Mouse (Mus musculus) limb, embryonic 13.5 days (tissue): ENCODE data around the gene Dpt. TPM values are rescaled to one million over a fixed set of nuclear protein-coding genes. Genes with fewer than 3 reads are reported as not detected.
"Not testable (repeated sequence)": the region's sequence is repeated elsewhere in the genome, so short reads cannot be mapped to it uniquely, and the experiment has no call there.

Experiments
- ATAC-seq: fragments of 200-750 bp; cut with Nextera tagmentation; 2 replicates; pipeline ENCODE4 v1.8.0; 2017; ENCODE audit warnings: low read depth, moderate number of reproducible peaks, moderate TSS enrichment; ENCODE audit not compliant: low FRiP score
- H3K27ac ChIP-seq: fragments of 300-500 bp; sonication (generic); 2 replicates; pipeline ENCODE4 v1.5.1; 2015; ENCODE audit warnings: inconsistent platforms, mild to moderate bottlenecking, moderate library complexity
- H3K27me3 ChIP-seq: fragments of 300-500 bp; sonication (generic); 2 replicates; pipeline ENCODE4 v1.6.1; 2015; ENCODE audit warnings: mild to moderate bottlenecking, inconsistent platforms
- H3K36me3 ChIP-seq: fragments of 300-500 bp; sonication (generic); 2 replicates; pipeline ENCODE4 v1.6.1; 2015; ENCODE audit warnings: inconsistent platforms, mild to moderate bottlenecking, moderate library complexity
- H3K4me1 ChIP-seq: fragments of 300-500 bp; sonication (generic); 2 replicates; pipeline ENCODE4 v1.6.1; 2015; ENCODE audit warnings: inconsistent platforms
- H3K4me2 ChIP-seq: fragments of 300-500 bp; sonication (generic); replicated peaks from 2 replicates; pipeline ENCODE4 v1.6.1; 2015; ENCODE audit warnings: inconsistent platforms, mild to moderate bottlenecking, moderate library complexity
- H3K4me3 ChIP-seq: fragments of 300-500 bp; sonication (generic); 2 replicates; pipeline ENCODE4 v1.5.1; 2015; ENCODE audit warnings: moderate library complexity, mild to moderate bottlenecking, inconsistent platforms
- H3K9ac ChIP-seq: fragments of 300-500 bp; sonication (generic); 2 replicates; pipeline ENCODE4 v1.6.1; 2015; ENCODE audit warnings: mild to moderate bottlenecking, inconsistent platforms
- H3K9me3 ChIP-seq: fragments of 300-500 bp; sonication (generic); 2 replicates; pipeline ENCODE4 v1.6.1; 2016; ENCODE audit warnings: inconsistent platforms
- WGBS: fragments of 180-500 bp; shearing (Covaris S2); methylation state at CpG from one replicate; pipeline ENCODE4 v1.1.7; 2015; 5-methylcytosine and 5-hydroxymethylcytosine counted together
- polyA plus RNA-seq: library from polyadenylated mRNA; unstranded; fragments of >200 nt; fragmentation: Nextera tagmentation; extraction: Ambion mirVana; gene quantifications from 2 replicates; pipeline ENCODE4 v1.2.1, GENCODE M21; 2015

Gene Dpt
- polyA plus RNA-seq, 1 experiment from 2014 or later: 7.2 TPM

GRCm38 (mm10) chr1:164822268-164822667, 25.8 kb downstream of the Dpt start:
- Histone ChIP-seq H3K4me2 (no peak overlapping the region), H3K4me1 (no peaks in the 10 kb centered on the region), H3K36me3 (no peaks in the 10 kb centered on the region), H3K27me3 (no peaks in the 10 kb centered on the region), H3K4me3 (no peak overlapping the region), H3K9ac (no peak overlapping the region), H3K27ac (no peak overlapping the region), H3K9me3 (no peaks in the 10 kb centered on the region)
- 86% methylated on average over 4 of the region's 4 CpGs for WGBS
- no peak for ATAC-seq

GRCm38 (mm10) chr1:164824896-164825295, 28.5 kb downstream of the Dpt start:
- H3K4me2 ChIP-seq: no peak overlapping the region
- ATAC-seq: no peak
- no peaks in the 10 kb centered on the region for H3K36me3 ChIP-seq

GRCm38 (mm10) chr1:164829881-164830280, 33.4 kb downstream of the Dpt start:
- Histone ChIP-seq H3K4me2 (no peak overlapping the region), H3K4me1 (no peaks in the 10 kb centered on the region)
- WGBS: 43% methylated on average over 1 of the region's 1 CpGs

More at GRCm38 (mm10) chr1:164824896-164825295, 28.5 kb downstream of the Dpt start:
- H3K4me1 ChIP-seq: no peaks in the 10 kb centered on the region
- 58% methylated on average over 2 of the region's 2 CpGs for WGBS
- H3K9me3 ChIP-seq: no peaks in the 10 kb centered on the region
- no peak overlapping the region for H3K27ac ChIP-seq
- no peaks in the 10 kb centered on the region for H3K27me3 ChIP-seq
- H3K4me3 ChIP-seq: no peak overlapping the region
- H3K9ac ChIP-seq: no peak overlapping the region

GRCm38 (mm10) chr1:164832459-164832858, 36.0 kb downstream of the Dpt start:
- Histone ChIP-seq H3K4me3 (no peak overlapping the region), H3K4me1 (no peaks in the 10 kb centered on the region), H3K9ac (no peak overlapping the region), H3K36me3 (no peaks in the 10 kb centered on the region), H3K4me2 (no peak overlapping the region), H3K27me3 (no peaks in the 10 kb centered on the region), H3K9me3 (no peaks in the 10 kb centered on the region), H3K27ac (no peak overlapping the region)
- WGBS: 87% methylated on average over 5 of the region's 5 CpGs
- ATAC-seq: no peak

More at GRCm38 (mm10) chr1:164829881-164830280, 33.4 kb downstream of the Dpt start:
- no peak overlapping the region for H3K4me3 ChIP-seq
- H3K9me3 ChIP-seq: no peaks in the 10 kb centered on the region
- ATAC-seq: no peak
- H3K27ac ChIP-seq: no peak overlapping the region
- H3K36me3 ChIP-seq: no peaks in the 10 kb centered on the region
- H3K9ac ChIP-seq: no peak overlapping the region
- no peaks in the 10 kb centered on the region for H3K27me3 ChIP-seq

- WGBS: 89% methylated on average over 7 of the region's 7 CpGs
Measured at GRCm38 (mm10) chr1:164848616-164849265, 52.3 kb downstream of the Dpt start.

GRCm38 (mm10) chr1:164855700-164856099, 59.3 kb downstream of the Dpt start:
- H3K27ac ChIP-seq, H3K4me3 ChIP-seq, H3K27me3 ChIP-seq, ATAC-seq, H3K36me3 ChIP-seq, H3K4me1 ChIP-seq, H3K4me2 ChIP-seq, H3K9me3 ChIP-seq, H3K9ac ChIP-seq: not testable (repeated sequence)
- WGBS: 52% methylated on average over 2 of the region's 2 CpGs

More at GRCm38 (mm10) chr1:164848616-164849265, 52.3 kb downstream of the Dpt start:
- no peak overlapping the region for H3K9ac ChIP-seq
- H3K36me3 ChIP-seq: no peaks in the 10 kb centered on the region
- H3K4me1 ChIP-seq: no peaks in the 10 kb centered on the region
- no peak overlapping the region for H3K4me2 ChIP-seq
- no peaks in the 10 kb centered on the region for H3K27me3 ChIP-seq
- no peaks in the 10 kb centered on the region for H3K9me3 ChIP-seq
- ATAC-seq: no peak
- H3K4me3 ChIP-seq: no peak overlapping the region
- no peak overlapping the region for H3K27ac ChIP-seq

- ATAC-seq: no peak
- Histone ChIP-seq H3K27me3 (no peaks in the 10 kb centered on the region), H3K27ac (no peak overlapping the region), H3K9ac (no peak overlapping the region), H3K36me3 (no peaks in the 10 kb centered on the region), H3K4me1 (no peaks in the 10 kb centered on the region), H3K4me2 (no peak overlapping the region), H3K9me3 (no peaks in the 10 kb centered on the region), H3K4me3 (no peak overlapping the region)
- WGBS: 74% methylated on average over 11 of the region's 11 CpGs
Measured at GRCm38 (mm10) chr1:164859952-164860351, 63.5 kb downstream of the Dpt start.

- no peaks in the 10 kb centered on the region for H3K36me3 ChIP-seq
- no peak overlapping the region for H3K27ac ChIP-seq
- no peaks in the 10 kb centered on the region for H3K4me1 ChIP-seq
- ATAC-seq: no peak
- no peaks in the 10 kb centered on the region for H3K9me3 ChIP-seq
- WGBS: 81% methylated on average over 2 of the region's 2 CpGs
- no peak overlapping the region for H3K9ac ChIP-seq
- H3K4me3 ChIP-seq: no peak overlapping the region
- H3K27me3 ChIP-seq: no peaks in the 10 kb centered on the region
- no peak overlapping the region for H3K4me2 ChIP-seq
Measured at GRCm38 (mm10) chr1:164860782-164861181, 64.3 kb downstream of the Dpt start.

GRCm38 (mm10) chr1:164861501-164861900, 65.1 kb downstream of the Dpt start:
- Histone ChIP-seq H3K4me3 (no peak overlapping the region), H3K9me3 (no peaks in the 10 kb centered on the region), H3K4me2 (no peak overlapping the region), H3K27me3 (no peaks in the 10 kb centered on the region), H3K27ac (no peak overlapping the region), H3K36me3 (no peaks in the 10 kb centered on the region), H3K4me1 (no peaks in the 10 kb centered on the region), H3K9ac (no peak overlapping the region)
- ATAC-seq: no peak
- 83% methylated on average over 4 of the region's 4 CpGs for WGBS

GRCm38 (mm10) chr1:164862946-164863883, 66.8 kb downstream of the Dpt start:
- no peak overlapping the region for H3K4me3 ChIP-seq
- WGBS: 69% methylated on average over 12 of the region's 12 CpGs
- H3K9me3 ChIP-seq: no peaks in the 10 kb centered on the region
- no peaks in the 10 kb centered on the region for H3K36me3 ChIP-seq
- no peaks in the 10 kb centered on the region for H3K27me3 ChIP-seq
- H3K27ac ChIP-seq: no peak overlapping the region
- no peak for ATAC-seq
- no peak overlapping the region for H3K9ac ChIP-seq
- no peak overlapping the region for H3K4me2 ChIP-seq
- no peaks in the 10 kb centered on the region for H3K4me1 ChIP-seq

- H3K27ac ChIP-seq: no peak overlapping the region
- WGBS: 89% methylated on average over 3 of the region's 3 CpGs
Measured at GRCm38 (mm10) chr1:164864666-164865065, 68.2 kb downstream of the Dpt start.

GRCm38 (mm10) chr1:164870694-164871093, 74.2 kb downstream of the Dpt start:
- Histone ChIP-seq H3K36me3 (no peaks in the 10 kb centered on the region), H3K4me2 (no peak overlapping the region), H3K9me3 (no peaks in the 10 kb centered on the region), H3K4me1 (no peaks in the 10 kb centered on the region), H3K9ac (no peak overlapping the region), H3K4me3 (no peak overlapping the region), H3K27ac (no peak overlapping the region), H3K27me3 (no peaks in the 10 kb centered on the region)
- 54% methylated on average over 7 of the region's 7 CpGs for WGBS
- ATAC-seq: no peak

More at GRCm38 (mm10) chr1:164864666-164865065, 68.2 kb downstream of the Dpt start:
- H3K4me3 ChIP-seq: no peak overlapping the region
- no peaks in the 10 kb centered on the region for H3K36me3 ChIP-seq
- no peaks in the 10 kb centered on the region for H3K9me3 ChIP-seq
- H3K4me1 ChIP-seq: no peaks in the 10 kb centered on the region
- H3K27me3 ChIP-seq: no peaks in the 10 kb centered on the region
- no peak overlapping the region for H3K9ac ChIP-seq
- H3K4me2 ChIP-seq: no peak overlapping the region
- ATAC-seq: no peak
